10 mouse cellular contexts compared by ENCODE assay signal in the genomic region with DNA sequence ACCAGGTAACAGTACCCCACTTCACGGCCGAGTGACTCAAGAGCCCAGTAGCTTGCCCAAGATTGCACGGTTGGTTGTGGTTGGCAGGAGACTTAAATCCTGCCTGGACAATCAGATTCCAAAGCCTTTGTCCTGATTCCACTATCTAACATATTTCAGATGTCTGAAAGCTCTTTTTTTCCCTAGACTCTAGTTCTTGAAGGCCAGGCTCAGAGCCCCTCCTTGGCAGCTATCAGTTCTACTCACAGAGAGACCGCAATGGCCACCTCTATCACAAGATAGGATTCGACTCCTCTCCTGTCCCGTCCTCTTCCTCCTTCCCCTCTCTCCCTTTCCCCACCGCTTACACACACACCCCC. TPM values are rescaled to one million over a fixed set of nuclear protein-coding genes. Genes with fewer than 3 reads are reported as not detected.
DNase-seq lines count a peak whose midpoint lies in the region; ATAC-seq and TF ChIP-seq lines count a peak whose summit lies in the region.
"Had no signal": no experiment of that assay in that cellular context is flagged by ENCODE, and none has a peak within 500 bp of the region (broad histone marks: within the 10 kb centered on the region; RNA-seq: fewer than 3 reads in every experiment).

No protein-coding gene starts in this region.

- no peak for ATAC-seq in lung, embryonic 14.5 days (ENCODE audit: insufficient read depth)
- no peak for ATAC-seq in hindbrain, embryonic 14.5 days (ENCODE audit: low FRiP score)
- ATAC-seq in megakaryocyte-erythroid progenitor cell, adult 5-6 weeks (replicated peaks; ENCODE audit: low FRiP score, low TSS enrichment, poor library complexity, severe bottlenecking) = peak; percentile 41

- H3K27me3 ChIP-seq in heart, adult 2 months (ENCODE audit: control insufficient read depth, insufficient read depth, low read length) = no peaks in the 10 kb centered on the region
- H3K27me3 ChIP-seq in lung, embryonic 14.5 days (ENCODE audit: insufficient read depth, low read length) = no peaks in the 10 kb centered on the region
- H3K27me3 ChIP-seq in hindbrain, embryonic 14.5 days (ENCODE audit: control insufficient read depth, insufficient read depth, low read length) = no peaks in the 10 kb centered on the region

- DNase-seq in heart, adult 2 months = peak in 1 of 2 experiments; percentile 28
- no peak for DNase-seq in heart, postnatal 10 days
- DNase-seq in lung, embryonic 14.5 days = no peak
- DNase-seq in lung, adult 2 months = no peak
- DNase-seq in hindbrain, embryonic 14.5 days (ENCODE audit: low spot score) = no peak
- DNase-seq in layer of hippocampus, adult 9-10 months (ENCODE audit: low spot score) = no peak
- DNase-seq in thymus, postnatal 0 days (ENCODE audit: low spot score) = no peak
- DNase-seq: cerebellum, postnatal 10 days; lung, adult 18-20 months had no signal

- H3K9ac ChIP-seq in heart, adult 2 months (ENCODE audit: low read depth, low read length) = peak overlapping the region; percentile 71
- peak overlapping the region; percentile 21; the same call in 1 of the 2 replicates for H3K9ac ChIP-seq in lung, embryonic 14.5 days
- H3K9ac ChIP-seq in hindbrain, embryonic 14.5 days = no peak overlapping the region

- H3K36me3 ChIP-seq in heart, adult 2 months (ENCODE audit: control insufficient read depth, insufficient read depth, low read length) = peaks cover 5% of the 10 kb centered on the region
- H3K36me3 ChIP-seq in lung, embryonic 14.5 days (ENCODE audit: insufficient read depth) = peaks cover 79% of the 10 kb centered on the region
- H3K36me3 ChIP-seq in hindbrain, embryonic 14.5 days (replicated peaks; ENCODE audit: control insufficient read depth, insufficient read depth) = peaks cover 74% of the 10 kb centered on the region

- peak overlapping the region; percentile 48 for H3K4me2 ChIP-seq in lung, embryonic 14.5 days
- peak overlapping the region; percentile 0; the same call in 1 of the 2 replicates for H3K4me2 ChIP-seq in hindbrain, embryonic 14.5 days (replicated peaks)

- H3K4me3 ChIP-seq in heart, adult 2 months = peak overlapping the region; percentile 45
- H3K4me3 ChIP-seq in lung, embryonic 14.5 days (ENCODE audit: low read depth, low read length) = peak overlapping the region; percentile 14; the same call in 1 of the 2 replicates
- H3K4me3 ChIP-seq in lung, adult 2 months (replicated peaks; ENCODE audit: extremely low read depth, low read depth, low read length) = no peak overlapping the region
- H3K4me3 ChIP-seq in hindbrain, embryonic 14.5 days (replicated peaks; ENCODE audit: low read length) = no peak overlapping the region

- H3K9me3 ChIP-seq in lung, embryonic 14.5 days (ENCODE audit: low read depth, low read length) = no peaks in the 10 kb centered on the region
- H3K9me3 ChIP-seq in hindbrain, embryonic 14.5 days (ENCODE audit: control insufficient read depth, low read length) = no peaks in the 10 kb centered on the region

- H3K27ac ChIP-seq in heart, adult 2 months = peak overlapping the region; percentile 89
- H3K27ac ChIP-seq in lung, embryonic 14.5 days (ENCODE audit: low read depth) = peak overlapping the region; percentile 3; the same call in 1 of the 2 replicates
- H3K27ac ChIP-seq in hindbrain, embryonic 14.5 days = no peak overlapping the region

- TF ChIP-seq CTCF in heart, adult 2 months (IDR thresholded peaks at IDR 0.05) = no peak
- TF ChIP-seq CTCF in lung, embryonic 14.5 days (IDR thresholded peaks at IDR 0.05; ENCODE audit: low read depth) = no peak
- TF ChIP-seq CTCF in lung, adult 2 months (IDR thresholded peaks at IDR 0.05; ENCODE audit: insufficient read depth, low read length) = no peak

- 30% methylated on average over 7 of the region's 7 CpGs for WGBS in heart, adult 2 months
- 70% methylated on average over 7 of the region's 7 CpGs for WGBS in lung, embryonic 14.5 days
- WGBS in lung, adult 2 months = 63% methylated on average over 7 of the region's 7 CpGs
- 78% methylated on average over 7 of the region's 7 CpGs for WGBS in hindbrain, embryonic 14.5 days

- no peak for TF ChIP-seq POLR2A in heart, adult 2 months (IDR thresholded peaks at IDR 0.05; ENCODE audit: insufficient read depth, low read depth, low read length)
- no peak for TF ChIP-seq POLR2A in lung, adult 2 months (IDR thresholded peaks at IDR 0.05; ENCODE audit: borderline replicate concordance, extremely low read depth, low read depth, low read length)

- no peak for TF ChIP-seq EP300 in heart, adult 2 months (IDR thresholded peaks at IDR 0.05; ENCODE audit: insufficient read depth, low read depth, low read length)

- H3K79me2 ChIP-seq in heart, adult 2 months (replicated peaks; ENCODE audit: control insufficient read depth, insufficient read depth, low read length) = peaks cover 9% of the 10 kb centered on the region

- intact Hi-C loops in heart, adult 2 months (cut with DNase I) = loop anchor here (2.0 kb wide), 1 partner anchor 19 kb away; no protein-coding TSS in a partner anchor
- intact Hi-C loops in heart, postnatal 10 days (cut with DNase I) = loop anchor here (2.0 kb wide), 1 partner anchor 21 kb away; no protein-coding TSS in a partner anchor

- H3K4me1 ChIP-seq in heart, adult 2 months (ENCODE audit: control insufficient read depth, insufficient read depth, low read length) = peaks cover 6% of the 10 kb centered on the region
- H3K4me1 ChIP-seq in lung, embryonic 14.5 days (ENCODE audit: insufficient read depth) = peaks cover 2% of the 10 kb centered on the region; the same call in 1 of the 2 replicates
- H3K4me1 ChIP-seq in lung, adult 2 months (ENCODE audit: control insufficient read depth, insufficient read depth, low read length) = no peaks in the 10 kb centered on the region; the same call in 1 of the 2 replicates
- peaks cover 18% of the 10 kb centered on the region for H3K4me1 ChIP-seq in hindbrain, embryonic 14.5 days (replicated peaks; ENCODE audit: control insufficient read depth, insufficient read depth, low read length)

RNA-seq across cellular contexts. Expression of gene Adcy6, which starts 8.1 kb away (rescaled TPM):
- 100 to 1,000 TPM; 153 to 220 TPM for total RNA-seq in heart, adult 2 months (2021)
- polyA plus RNA-seq in heart, adult 2 months (2012; rRNA removed) = 136 and 211 TPM in 2 replicates
- 100 to 1,000 TPM; 187 to 200 TPM for total RNA-seq in heart, postnatal 10 days (2021)
- polyA plus RNA-seq in lung, embryonic 14.5 days (2014; fragmentation: Nextera tagmentation; extraction: Ambion mirVana) = 20.5 and 21.8 TPM in 2 replicates
- polyA plus RNA-seq in lung, adult 2 months (2012; rRNA removed) = 52.3 and 62.8 TPM in 2 replicates
- 8.4 and 11.0 TPM in 2 replicates for polyA plus RNA-seq in hindbrain, embryonic 14.5 days (2014; fragmentation: Nextera tagmentation; extraction: Ambion mirVana)
- 55.8 and 57.2 TPM in 2 replicates for total RNA-seq in megakaryocyte-erythroid progenitor cell, adult 5-6 weeks (2014; fragmentation: Nextera tagmentation)
- total RNA-seq in megakaryocyte-erythroid progenitor cell, adult 5-6 weeks (2017) = 28.8 and 45.9 TPM in 2 replicates
- polyA plus RNA-seq in thymus, postnatal 0 days (2015; fragmentation: Nextera tagmentation; extraction: Ambion mirVana) = 12.6 and 17.0 TPM in 2 replicates

RNA-seq across cellular contexts. Expression of gene Cacnb3, which starts 28.8 kb away (rescaled TPM):
- 1 to 10 TPM; 2.6 to 2.7 TPM for total RNA-seq in heart, adult 2 months (2021)
- polyA plus RNA-seq in heart, adult 2 months (2012; rRNA removed) = 6.5 and 7.7 TPM in 2 replicates
- 10 to 100 TPM; 13.6 to 14.0 TPM for total RNA-seq in heart, postnatal 10 days (2021)
- polyA plus RNA-seq in lung, embryonic 14.5 days (2014; fragmentation: Nextera tagmentation; extraction: Ambion mirVana) = 24.6 and 28.9 TPM in 2 replicates
- 34.1 and 37.1 TPM in 2 replicates for polyA plus RNA-seq in lung, adult 2 months (2012; rRNA removed)
- 98.3 and 101 TPM in 2 replicates for polyA plus RNA-seq in hindbrain, embryonic 14.5 days (2014; fragmentation: Nextera tagmentation; extraction: Ambion mirVana)
- total RNA-seq in megakaryocyte-erythroid progenitor cell, adult 5-6 weeks (2014; fragmentation: Nextera tagmentation) = not detected in 2 replicates
- total RNA-seq in megakaryocyte-erythroid progenitor cell, adult 5-6 weeks (2017) = not detected in 2 replicates
- polyA plus RNA-seq in thymus, postnatal 0 days (2015; fragmentation: Nextera tagmentation; extraction: Ambion mirVana) = 8.5 and 9.6 TPM in 2 replicates

RNA-seq across cellular contexts. Expression of gene 4930415O20Rik, which starts 31.0 kb away (rescaled TPM):
- 1 to 10 TPM; 1.6 to 2.1 TPM for total RNA-seq in heart, adult 2 months (2021)
- polyA plus RNA-seq in heart, adult 2 months (2012; rRNA removed) = not detected in 2 replicates
- total RNA-seq in heart, postnatal 10 days (2021) = under 1 TPM in 1 of 2 experiments, not detected in 1; 0.53 TPM
- 0.50 TPM in 1 of 2 replicates, not detected in the other for polyA plus RNA-seq in lung, embryonic 14.5 days (2014; fragmentation: Nextera tagmentation; extraction: Ambion mirVana)
- polyA plus RNA-seq in lung, adult 2 months (2012; rRNA removed) = not detected in 2 replicates
- polyA plus RNA-seq in hindbrain, embryonic 14.5 days (2014; fragmentation: Nextera tagmentation; extraction: Ambion mirVana) = not detected in 2 replicates
- total RNA-seq in megakaryocyte-erythroid progenitor cell, adult 5-6 weeks (2014; fragmentation: Nextera tagmentation) = not detected in 2 replicates
- total RNA-seq in megakaryocyte-erythroid progenitor cell, adult 5-6 weeks (2017) = not detected in 2 replicates
- not detected in 2 replicates for polyA plus RNA-seq in thymus, postnatal 0 days (2015; fragmentation: Nextera tagmentation; extraction: Ambion mirVana)

RNA-seq across cellular contexts. Expression of gene Ccnt1, which starts 31.1 kb away (rescaled TPM):
- 10 to 100 TPM; 26.8 to 27.6 TPM for total RNA-seq in heart, adult 2 months (2021)
- 9.3 and 15.4 TPM in 2 replicates for polyA plus RNA-seq in heart, adult 2 months (2012; rRNA removed)
- 10 to 100 TPM; 34.5 to 40.0 TPM for total RNA-seq in heart, postnatal 10 days (2021)
- polyA plus RNA-seq in lung, embryonic 14.5 days (2014; fragmentation: Nextera tagmentation; extraction: Ambion mirVana) = 57.7 and 58.5 TPM in 2 replicates
- 10.4 and 13.0 TPM in 2 replicates for polyA plus RNA-seq in lung, adult 2 months (2012; rRNA removed)
- 59.8 and 65.1 TPM in 2 replicates for polyA plus RNA-seq in hindbrain, embryonic 14.5 days (2014; fragmentation: Nextera tagmentation; extraction: Ambion mirVana)
- total RNA-seq in megakaryocyte-erythroid progenitor cell, adult 5-6 weeks (2014; fragmentation: Nextera tagmentation) = 66.8 and 70.7 TPM in 2 replicates
- total RNA-seq in megakaryocyte-erythroid progenitor cell, adult 5-6 weeks (2017) = 80.8 and 88.3 TPM in 2 replicates
- polyA plus RNA-seq in thymus, postnatal 0 days (2015; fragmentation: Nextera tagmentation; extraction: Ambion mirVana) = 51.1 and 55.8 TPM in 2 replicates

Comparison
In these comparisons a context has a peak if more than half of its experiments do, and no peak if none do; other contexts are left out.
1. H3K4me3 ChIP-seq: peak in heart, adult 2 months (single experiment) and lung, embryonic 14.5 days (single experiment); none in lung, adult 2 months (single experiment) and hindbrain, embryonic 14.5 days (single experiment).